Mouse (Mus musculus) induced T-regulatory cell, adult 2 months (primary cell): ENCODE results near the gene Dcx.

Experiments
- DNase-seq: peaks from one replicate; pipeline ENCODE4 v3.0.0-alpha.2; 2012; ENCODE audit warnings: low read depth

Gene Dcx

GRCm38 (mm10) chrX:143826521-143826920 is 106.6 kb downstream of the Dcx start:
- DNase-seq = no peak

GRCm38 (mm10) chrX:143818961-143819360 is 114.2 kb downstream of the Dcx start:
- no peak for DNase-seq

- no peak for DNase-seq
These were observed 117.2 kb downstream of the Dcx start for GRCm38 (mm10) chrX:143815948-143816347.
